8 mouse cellular contexts compared by ENCODE assay signal in genomic region chr4:148074521-148075189, GRCm38 (mm10). TPM values are rescaled to one million over a fixed set of nuclear protein-coding genes. Genes with fewer than 3 reads are reported as not detected.
A peak's percentile ranks its signal among the peaks of the same experiment; 100 is the strongest.
DNase-seq lines count a peak whose midpoint lies in the region; ATAC-seq and TF ChIP-seq lines count a peak whose summit lies in the region.

No protein-coding gene starts in this region.

- H3K36me3 ChIP-seq in midbrain, embryonic 16.5 days (ENCODE audit: control insufficient read depth, insufficient read depth, low read length) = no peaks in the 10 kb centered on the region

- peak overlapping the region; percentile 52 for H3K4me2 ChIP-seq in midbrain, embryonic 16.5 days (ENCODE audit: low read length)

- ATAC-seq in inflammation-experienced regulatory T-cells, adult 6 months = peak; percentile 75
- peak; percentile 22; the same call in 1 of the 2 replicates for ATAC-seq in midbrain, embryonic 16.5 days

- H3K9me3 ChIP-seq in midbrain, embryonic 16.5 days (replicated peaks; ENCODE audit: control insufficient read depth, low read length, poor library complexity, severe bottlenecking) = no peaks in the 10 kb centered on the region

- TF ChIP-seq POLR2A in cerebellum, adult 2 months (IDR thresholded peaks at IDR 0.05; ENCODE audit: borderline replicate concordance, insufficient read depth, low read length) = no peak

- no peak overlapping the region for H3K4me3 ChIP-seq in cerebellum, adult 2 months (replicated peaks; ENCODE audit: insufficient read depth, low read depth, low read length)
- no peak overlapping the region; the same call in 1 of the 2 replicates for H3K4me3 ChIP-seq in midbrain, embryonic 16.5 days (ENCODE audit: low read depth, low read length)

- intact Hi-C loops in left cerebral cortex, postnatal 14 days (cut with DNase I) = no loop called here

- peak; percentile 11; the same call in 1 of the 2 replicates for TF ChIP-seq CTCF in cerebellum, adult 2 months (IDR thresholded peaks at IDR 0.05; ENCODE audit: borderline replicate concordance, insufficient read depth, low read depth, low read length)

- no peaks in the 10 kb centered on the region for H3K27me3 ChIP-seq in cerebellum, adult 2 months (ENCODE audit: control insufficient read depth, insufficient read depth, low read length)
- H3K27me3 ChIP-seq in midbrain, embryonic 16.5 days (ENCODE audit: control insufficient read depth, insufficient read depth, low read depth, low read length) = no peaks in the 10 kb centered on the region

- 55% methylated on average over 17 of the region's 17 CpGs for WGBS in cerebellum, adult 2 months
- 51% methylated on average over 17 of the region's 17 CpGs for WGBS in midbrain, embryonic 16.5 days

- DNase-seq in cerebellum, adult 2 months = no peak
- DNase-seq in cerebellum, adult 18-20 months = no peak
- DNase-seq in 416B (ENCODE audit: low read depth) = peak; percentile 75
- DNase-seq in embryo, embryonic 9.5 days (ENCODE audit: extremely low spot score) = peak; percentile 42
- DNase-seq in adrenal gland, postnatal 14 days = no peak
- no peak for DNase-seq in left cerebral cortex, postnatal 14 days (ENCODE audit: low spot score in 2 of 2)

- H3K4me1 ChIP-seq in cerebellum, adult 2 months (ENCODE audit: control insufficient read depth, insufficient read depth, low read length) = peaks cover 4% of the 10 kb centered on the region
- no peaks in the 10 kb centered on the region for H3K4me1 ChIP-seq in midbrain, embryonic 16.5 days (ENCODE audit: control insufficient read depth, insufficient read depth, low read length)

- H3K27ac ChIP-seq in cerebellum, adult 2 months (ENCODE audit: insufficient read depth, low read length) = no peak overlapping the region
- H3K27ac ChIP-seq in midbrain, embryonic 16.5 days (ENCODE audit: low read length) = no peak overlapping the region

- H3K9ac ChIP-seq in midbrain, embryonic 16.5 days (ENCODE audit: low read depth, low read length) = no peak overlapping the region

RNA-seq across cellular contexts. Expression of gene Agtrap, which starts 13.2 kb away (rescaled TPM):
- polyA plus RNA-seq in cerebellum, adult 2 months (2012; rRNA removed) = 9.8 and 10.2 TPM in 2 replicates
- 10 to 100 TPM; 13.3 to 21.5 (median 14.3) TPM for polyA plus RNA-seq in inflammation-experienced regulatory T-cells, adult 6 months (2017; shearing (Covaris generic))
- polyA plus RNA-seq in midbrain, embryonic 16.5 days (2015; fragmentation: Nextera tagmentation; extraction: Ambion mirVana) = 7.7 and 8.1 TPM in 2 replicates
- 45.1 and 45.2 TPM in 2 replicates for total RNA-seq in adrenal gland, postnatal 14 days (2021)
- total RNA-seq in left cerebral cortex, postnatal 14 days (2021) = 1 to 10 TPM; 5.8 to 8.1 TPM

RNA-seq across cellular contexts. Expression of gene Mthfr, which starts 35.8 kb away (rescaled TPM):
- 27.2 and 29.8 TPM in 2 replicates for polyA plus RNA-seq in cerebellum, adult 2 months (2012; rRNA removed)
- polyA plus RNA-seq in inflammation-experienced regulatory T-cells, adult 6 months (2017; shearing (Covaris generic)) = 10 to 100 TPM in 1 of 3 experiments, 1 to 10 TPM in 2; 9.2 to 12.0 (median 9.5) TPM
- polyA plus RNA-seq in midbrain, embryonic 16.5 days (2015; fragmentation: Nextera tagmentation; extraction: Ambion mirVana) = 21.5 and 22.2 TPM in 2 replicates
- 42.6 and 46.6 TPM in 2 replicates for total RNA-seq in adrenal gland, postnatal 14 days (2021)
- 10 to 100 TPM; 24.9 to 28.3 TPM for total RNA-seq in left cerebral cortex, postnatal 14 days (2021)

RNA-seq across cellular contexts. Expression of gene Clcn6, which starts 36.0 kb away (rescaled TPM):
- 56.8 and 59.4 TPM in 2 replicates for polyA plus RNA-seq in cerebellum, adult 2 months (2012; rRNA removed)
- polyA plus RNA-seq in inflammation-experienced regulatory T-cells, adult 6 months (2017; shearing (Covaris generic)) = 1 to 10 TPM; 3.8 to 7.0 (median 6.3) TPM
- 36.5 and 36.9 TPM in 2 replicates for polyA plus RNA-seq in midbrain, embryonic 16.5 days (2015; fragmentation: Nextera tagmentation; extraction: Ambion mirVana)
- total RNA-seq in adrenal gland, postnatal 14 days (2021) = 9.7 and 12.0 TPM in 2 replicates
- 10 to 100 TPM; 60.1 to 61.1 TPM for total RNA-seq in left cerebral cortex, postnatal 14 days (2021)

RNA-seq across cellular contexts. Expression of gene Mad2l2, which starts 55.5 kb away (rescaled TPM):
- 31.8 and 36.0 TPM in 2 replicates for polyA plus RNA-seq in cerebellum, adult 2 months (2012; rRNA removed)
- 10 to 100 TPM; 36.3 to 49.1 (median 39.6) TPM for polyA plus RNA-seq in inflammation-experienced regulatory T-cells, adult 6 months (2017; shearing (Covaris generic))
- 98.2 and 100 TPM in 2 replicates for polyA plus RNA-seq in midbrain, embryonic 16.5 days (2015; fragmentation: Nextera tagmentation; extraction: Ambion mirVana)
- total RNA-seq in adrenal gland, postnatal 14 days (2021) = 20.0 and 21.2 TPM in 2 replicates
- 10 to 100 TPM; 10.1 to 16.2 TPM for total RNA-seq in left cerebral cortex, postnatal 14 days (2021)

RNA-seq across cellular contexts. Expression of gene Draxin, which starts 55.8 kb away (rescaled TPM):
- 0.30 and 0.33 TPM in 2 replicates for polyA plus RNA-seq in cerebellum, adult 2 months (2012; rRNA removed)
- polyA plus RNA-seq in inflammation-experienced regulatory T-cells, adult 6 months (2017; shearing (Covaris generic)) = not detected
- polyA plus RNA-seq in midbrain, embryonic 16.5 days (2015; fragmentation: Nextera tagmentation; extraction: Ambion mirVana) = 11.8 and 11.9 TPM in 2 replicates
- total RNA-seq in adrenal gland, postnatal 14 days (2021) = 0.11 and 0.38 TPM in 2 replicates
- 1 to 10 TPM in 1 of 2 experiments, under 1 TPM in 1; 0.46 to 1.2 TPM for total RNA-seq in left cerebral cortex, postnatal 14 days (2021)

Comparison
In these comparisons a context has a peak if more than half of its experiments do, and no peak if none do; other contexts are left out.
1. DNase-seq: peak in 416B (single experiment) and embryo, embryonic 9.5 days (single experiment); none in cerebellum, adult 2 months (0 of 2), cerebellum, adult 18-20 months (0 of 2), adrenal gland, postnatal 14 days (single experiment) and left cerebral cortex, postnatal 14 days (0 of 2).